Mouse (Mus musculus): ENCODE measurements at regions not wholly inside any gene's neighbourhood (a gene's known extent, or its start where the extent isn't known, plus 50 kb on each side); places are given as distances from the start of the nearest gene placed in this dataset.

- no peak for DNase-seq (ENCODE audit: extremely low read depth, insufficient read length, low spot score)
Observed at GRCm38 (mm10) chr11:24674208-24674571, 596.3 kb downstream of the Bcl11a start.

GRCm38 (mm10) chr11:24677016-24677415 is 599.2 kb downstream of the Bcl11a start:
- DNase-seq (ENCODE audit: extremely low read depth, insufficient read length, low spot score): no peak

- DNase-seq (ENCODE audit: extremely low read depth, insufficient read length, low spot score): no peak
Observed at GRCm38 (mm10) chr11:24679581-24679980, 601.7 kb downstream of the Bcl11a start.

- no peak for DNase-seq (ENCODE audit: extremely low read depth, insufficient read length, low spot score)
Observed at GRCm38 (mm10) chr11:24682423-24682822, 604.6 kb downstream of the Bcl11a start.

GRCm38 (mm10) chr11:24685545-24686467 is 608.0 kb downstream of the Bcl11a start:
- no peak for DNase-seq (ENCODE audit: extremely low read depth, insufficient read length, low spot score)

GRCm38 (mm10) chr11:24688160-24688782 is 610.4 kb downstream of the Bcl11a start:
- DNase-seq (ENCODE audit: extremely low read depth, insufficient read length, low spot score): no peak

- peak; percentile 1 for DNase-seq (ENCODE audit: extremely low read depth, insufficient read length, low spot score)
Observed at GRCm38 (mm10) chr11:24689807-24690333, 612.0 kb downstream of the Bcl11a start.

GRCm38 (mm10) chr11:24693926-24694325 is 616.1 kb downstream of the Bcl11a start:
- no peak for DNase-seq (ENCODE audit: extremely low read depth, insufficient read length, low spot score)

- DNase-seq (ENCODE audit: extremely low read depth, insufficient read length, low spot score): no peak
Observed at GRCm38 (mm10) chr11:24695010-24695720, 617.3 kb downstream of the Bcl11a start.

GRCm38 (mm10) chr11:24696561-24696960 is 618.7 kb downstream of the Bcl11a start:
- DNase-seq (ENCODE audit: extremely low read depth, insufficient read length, low spot score): no peak

GRCm38 (mm10) chr11:24708790-24709189 is 630.9 kb downstream of the Bcl11a start:
- no peak for DNase-seq (ENCODE audit: extremely low read depth, insufficient read length, low spot score)

- no peak for DNase-seq (ENCODE audit: extremely low read depth, insufficient read length, low spot score)
Observed at GRCm38 (mm10) chr11:24716539-24717287, 638.9 kb downstream of the Bcl11a start.

GRCm38 (mm10) chr11:24724259-24724937 is 646.5 kb downstream of the Bcl11a start:
- no peak for DNase-seq (ENCODE audit: extremely low read depth, insufficient read length, low spot score)

GRCm38 (mm10) chr11:24726331-24726730 is 648.5 kb downstream of the Bcl11a start:
- no peak for DNase-seq (ENCODE audit: extremely low read depth, insufficient read length, low spot score)

GRCm38 (mm10) chr11:24727404-24727803 is 649.5 kb downstream of the Bcl11a start:
- DNase-seq (ENCODE audit: extremely low read depth, insufficient read length, low spot score): no peak

- DNase-seq (ENCODE audit: extremely low read depth, insufficient read length, low spot score): no peak
Observed at GRCm38 (mm10) chr11:24731431-24731830, 653.6 kb downstream of the Bcl11a start.

- DNase-seq (ENCODE audit: extremely low read depth, insufficient read length, low spot score): no peak
Observed at GRCm38 (mm10) chr11:24739710-24740255, 661.9 kb downstream of the Bcl11a start.

- DNase-seq (ENCODE audit: extremely low read depth, insufficient read length, low spot score): no peak
Observed at GRCm38 (mm10) chr11:24740466-24740865, 662.6 kb downstream of the Bcl11a start.

- no peak for DNase-seq (ENCODE audit: extremely low read depth, insufficient read length, low spot score)
Observed at GRCm38 (mm10) chr11:24742561-24742960, 664.7 kb downstream of the Bcl11a start.

GRCm38 (mm10) chr11:24743439-24743838 is 665.6 kb downstream of the Bcl11a start:
- DNase-seq (ENCODE audit: extremely low read depth, insufficient read length, low spot score): no peak
